Mouse (Mus musculus) cerebellum, postnatal 25 days (tissue): Measurements from ENCODE around the gene Slc9a1.
A peak's percentile ranks its signal among the peaks of the same experiment; 100 is the strongest.

Experiments
- DNase-seq, 2 experiments: peaks; one replicate each; pipeline ENCODE4 v3.0.0; 2021; ENCODE audit warnings: mixed read lengths in 2 of 2

Slc9a1 gene

DNA sequence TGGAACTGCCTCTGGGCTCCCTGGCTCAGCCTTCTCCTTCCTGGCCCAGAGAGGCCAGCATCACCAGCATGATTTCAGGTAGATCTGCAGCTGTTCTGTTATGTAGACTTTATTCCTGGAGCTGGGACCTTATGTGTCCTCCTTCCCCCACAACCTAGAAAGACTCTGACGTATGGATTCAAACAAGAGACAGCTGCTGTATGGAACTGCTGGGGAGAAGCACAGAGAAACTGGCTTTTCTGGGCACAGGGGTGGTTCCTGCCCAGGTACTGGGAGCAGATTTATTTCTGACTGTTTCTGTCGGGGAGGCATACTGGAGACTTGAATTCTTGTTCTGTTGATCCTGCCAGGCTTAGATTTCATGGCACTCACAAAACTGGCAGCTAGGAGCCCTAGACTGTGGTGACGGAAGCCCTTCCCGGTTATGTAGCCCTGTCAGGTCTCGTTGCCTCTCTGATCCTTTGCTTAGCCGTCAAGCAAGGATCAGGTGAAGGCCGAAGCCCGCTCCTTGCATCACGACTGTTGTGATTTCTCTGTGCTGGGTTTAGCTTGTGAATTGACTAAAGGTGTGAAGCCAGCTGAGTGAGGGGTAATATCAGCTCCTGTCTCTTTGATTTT, 34.2 kb downstream of the Slc9a1 start:
- no peak for DNase-seq

DNA sequence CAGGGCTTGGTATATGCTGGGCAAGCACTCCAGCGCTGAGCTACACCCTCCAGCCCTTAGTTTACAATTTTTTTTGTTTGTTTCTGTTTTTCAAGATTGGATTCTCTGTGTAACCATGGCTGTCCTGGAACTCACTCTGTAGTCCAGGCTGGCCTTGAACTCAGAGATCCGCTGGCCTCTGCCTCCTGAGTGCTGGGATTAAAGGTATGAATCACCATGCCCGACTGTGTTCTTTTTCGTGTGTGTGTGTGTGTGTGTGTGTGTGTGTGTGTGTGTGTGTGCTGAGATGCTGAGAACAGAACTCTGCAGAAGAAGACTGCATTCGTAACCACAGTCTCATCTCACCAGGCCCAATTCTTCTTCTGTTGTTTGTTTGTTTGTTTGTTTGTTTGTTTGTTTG, 34.8 kb downstream of the Slc9a1 start:
- DNase-seq = no peak

GRCm38 (mm10) chr4:133406313-133407056, 37.0 kb downstream of the Slc9a1 start:
- no peak for DNase-seq

- peak; percentile 49 to 55 for DNase-seq
These were observed 37.7 kb downstream of the Slc9a1 start for GRCm38 (mm10) chr4:133407114-133407787.

GRCm38 (mm10) chr4:133408006-133408405, 38.5 kb downstream of the Slc9a1 start:
- peak in 1 of 2 experiments; percentile 37 for DNase-seq

DNA sequence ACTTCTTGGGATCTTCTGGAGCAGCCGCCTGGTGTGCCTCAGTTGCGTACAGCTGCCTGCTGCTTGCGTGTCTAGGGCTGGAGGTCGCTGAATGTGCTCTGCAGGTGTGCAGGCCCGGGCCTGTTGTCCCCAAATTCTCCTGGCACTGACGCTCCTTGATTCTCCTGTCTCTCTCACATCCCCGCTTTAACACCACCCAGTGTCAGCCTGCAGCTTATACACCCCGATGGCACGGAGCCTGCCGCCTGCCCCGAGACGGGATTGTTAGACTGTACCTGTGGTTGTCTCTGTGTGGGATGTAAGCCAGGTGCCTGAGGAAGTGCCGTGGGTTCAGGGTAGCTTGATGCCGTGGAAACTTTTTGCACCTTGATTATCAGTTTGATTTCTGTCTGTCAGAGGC, 41.5 kb downstream of the Slc9a1 start:
- no peak for DNase-seq

- no peak for DNase-seq
These were observed 42.6 kb downstream of the Slc9a1 start for GRCm38 (mm10) chr4:133412096-133412495.

- no peak for DNase-seq
These were observed 43.4 kb downstream of the Slc9a1 start for GRCm38 (mm10) chr4:133412575-133413540.

- DNase-seq = no peak
These were observed 44.1 kb downstream of the Slc9a1 start for GRCm38 (mm10) chr4:133413617-133414016.

DNA sequence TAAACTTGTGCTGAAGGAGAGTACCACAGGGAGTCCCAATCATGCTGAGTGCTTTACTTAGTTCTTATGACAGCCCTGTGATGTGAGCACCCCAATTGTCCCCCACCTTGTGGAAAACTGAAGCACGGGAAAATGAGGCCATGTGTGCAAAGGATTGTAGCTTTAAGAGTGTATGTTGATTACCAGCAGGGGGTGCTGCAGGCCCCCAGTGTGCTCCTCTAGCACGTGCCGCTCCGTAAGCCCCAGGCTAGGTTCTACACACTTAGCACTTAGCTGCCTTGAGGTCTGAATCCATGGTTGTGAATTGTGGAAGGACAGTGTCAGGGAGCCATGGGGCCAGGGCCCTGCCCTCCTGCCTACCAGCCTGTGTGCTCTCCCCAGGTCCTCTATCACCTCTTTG, 45.4 kb downstream of the Slc9a1 start:
- no peak for DNase-seq

GRCm38 (mm10) chr4:133419312-133420004, 50.0 kb downstream of the Slc9a1 start:
- DNase-seq = peak; percentile 74 to 87

DNA sequence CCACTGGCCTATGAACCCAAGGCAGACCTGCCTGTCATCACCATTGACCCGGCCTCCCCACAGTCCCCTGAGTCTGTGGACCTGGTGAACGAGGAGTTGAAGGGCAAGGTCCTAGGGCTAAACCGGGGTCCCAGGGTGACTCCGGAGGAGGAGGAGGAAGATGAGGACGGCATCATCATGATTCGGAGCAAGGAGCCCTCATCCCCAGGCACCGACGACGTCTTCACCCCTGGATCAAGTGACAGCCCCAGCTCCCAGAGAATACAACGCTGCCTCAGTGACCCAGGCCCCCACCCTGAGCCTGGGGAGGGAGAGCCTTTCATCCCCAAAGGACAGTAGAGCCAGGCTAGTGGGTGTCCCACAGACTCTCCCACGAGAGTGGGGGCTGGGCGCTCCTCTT, 52.5 kb downstream of the Slc9a1 start:
- DNase-seq = no peak

- DNase-seq = no peak
These were observed 53.1 kb downstream of the Slc9a1 start for GRCm38 (mm10) chr4:133422601-133423000.

DNA sequence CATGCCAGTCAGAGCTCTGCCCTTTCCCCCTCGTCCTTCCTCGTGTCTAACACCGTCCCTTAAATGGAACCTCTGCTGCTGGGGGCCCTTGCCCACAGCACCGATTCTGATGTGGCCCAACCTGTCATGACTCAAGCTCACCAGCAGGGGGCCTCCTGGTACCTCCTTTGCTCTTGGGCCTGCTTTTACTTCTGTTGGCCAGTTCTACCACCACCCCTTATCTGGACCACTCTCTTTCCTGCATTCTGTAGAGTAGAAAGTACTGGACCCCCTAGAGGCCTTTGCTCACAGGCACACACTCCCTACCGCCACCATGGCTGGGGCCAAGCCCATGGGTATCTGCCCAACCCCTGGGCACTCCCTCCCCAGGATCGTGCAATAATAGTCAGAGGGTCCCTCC, 53.6 kb downstream of the Slc9a1 start:
- DNase-seq = peak; percentile 74 to 79

GRCm38 (mm10) chr4:133423691-133424090, 54.2 kb downstream of the Slc9a1 start:
- DNase-seq = no peak

DNA sequence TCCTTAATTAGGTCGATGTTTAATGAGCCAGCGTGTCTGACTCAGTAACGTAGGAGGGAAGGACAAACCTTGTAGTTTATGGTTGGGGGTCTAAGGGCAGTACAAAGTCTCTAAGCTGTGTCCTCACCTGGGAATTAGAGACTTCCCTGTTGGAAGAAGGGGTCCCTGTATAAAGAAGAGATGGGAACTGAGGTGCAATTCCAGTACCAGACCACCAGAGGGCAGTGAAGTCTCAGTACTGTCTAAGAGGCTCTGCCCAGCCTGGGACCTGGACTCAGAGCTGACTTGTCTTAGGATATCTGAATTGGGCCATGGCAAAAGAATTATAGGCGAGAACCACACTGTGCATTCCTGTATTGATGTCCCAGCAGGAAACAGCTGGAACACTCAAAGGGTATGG, 54.6 kb downstream of the Slc9a1 start:
- peak; percentile 69 to 80 for DNase-seq

DNA sequence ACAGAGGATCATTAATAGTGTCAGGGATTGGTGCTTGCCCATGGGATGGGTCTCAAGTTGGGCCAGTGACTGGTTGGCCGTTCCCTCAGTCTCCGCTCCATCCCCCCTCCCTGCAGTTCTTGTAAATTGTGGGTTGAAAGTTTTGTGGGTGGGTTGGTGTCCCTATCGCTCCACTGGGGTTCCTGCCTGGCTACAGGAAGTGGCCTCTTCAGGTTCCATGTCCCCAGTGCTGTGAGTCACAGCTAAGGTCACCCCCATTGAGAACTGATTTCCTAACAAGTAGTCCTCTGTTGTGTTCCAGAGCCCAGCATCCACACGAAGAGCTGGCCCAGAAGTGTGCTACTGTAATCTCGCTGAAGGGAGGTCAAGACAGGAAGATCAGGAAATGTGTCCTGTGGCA, 56.6 kb downstream of the Slc9a1 start:
- DNase-seq = no peak

- DNase-seq = no peak
These were observed 62.0 kb downstream of the Slc9a1 start for GRCm38 (mm10) chr4:133431508-133431907.

- DNase-seq = peak; percentile 49 to 60
These were observed 63.2 kb downstream of the Slc9a1 start for GRCm38 (mm10) chr4:133432560-133433171.

DNA sequence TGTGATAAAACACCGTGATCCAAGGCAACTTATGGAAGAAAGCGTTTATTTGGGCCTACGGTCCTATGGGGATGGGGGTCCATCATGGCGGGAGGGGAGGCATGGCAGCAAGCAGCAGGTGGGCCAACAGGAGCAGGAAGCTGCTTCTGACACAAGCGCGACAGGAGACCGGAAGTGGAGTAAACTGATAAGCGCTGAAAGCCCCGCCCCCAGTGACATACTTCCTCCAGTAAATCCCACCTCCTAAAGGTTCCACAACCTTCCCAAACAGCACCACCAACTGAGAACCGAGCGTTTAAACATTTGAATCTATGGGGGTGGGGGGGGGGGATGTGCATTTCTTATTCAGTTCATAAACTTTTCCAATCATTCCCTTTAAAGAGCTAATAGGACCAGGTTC, 66.4 kb downstream of the Slc9a1 start:
- DNase-seq = no peak
